ENCODE assay signal across 10 mouse cellular contexts in genomic region chr15:7998843-7999546, GRCm38 (mm10).
DNase-seq lines count a peak whose midpoint lies in the region; ATAC-seq lines count a peak whose summit lies in the region.
"Had no signal": no experiment of that assay in that cellular context is flagged by ENCODE, and none has a peak within 500 bp of the region (broad histone marks: within the 10 kb centered on the region; RNA-seq: fewer than 3 reads in every experiment).

No protein-coding gene starts in this region.

- H3K4me2 ChIP-seq in intestine, embryonic 15.5 days (replicated peaks): no peak overlapping the region

- no peak overlapping the region for H3K27ac ChIP-seq in heart, embryonic 10.5 days
- H3K27ac ChIP-seq in intestine, embryonic 15.5 days: no peak overlapping the region
- H3K27ac ChIP-seq: heart, adult 2 months had no signal

- ATAC-seq in common myeloid progenitor, adult 5-6 weeks (replicated peaks; ENCODE audit: low read depth, poor library complexity, severe bottlenecking): peak; percentile 89
- peak; percentile 93 for ATAC-seq in monocyte, adult 5-6 weeks (replicated peaks; ENCODE audit: insufficient number of reproducible peaks, low FRiP score, low TSS enrichment, poor library complexity, severe bottlenecking)
- ATAC-seq in intestine, embryonic 15.5 days: no peak

- 50% methylated on average over 14 of the region's 14 CpGs for WGBS in heart, embryonic 10.5 days
- 74% methylated on average over 14 of the region's 14 CpGs for WGBS in intestine, embryonic 15.5 days

- DNase-seq in heart, postnatal 14 days: peak; percentile 32 to 42
- DNase-seq in heart, embryonic 10.5 days (ENCODE audit: low spot score): no peak
- peak; percentile 79 for DNase-seq in MEL-GATA-1-ER (ENCODE audit: extremely low read depth, low read depth)
- no peak for DNase-seq in urinary bladder, postnatal 36 days (ENCODE audit: low spot score in 2 of 2)
- no peak for DNase-seq in gastrocnemius, adult 18-20 months (ENCODE audit: low spot score)
- DNase-seq: right cerebral cortex, postnatal 14 days had no signal

- no peak overlapping the region for H3K4me3 ChIP-seq in heart, embryonic 10.5 days
- no peak overlapping the region for H3K4me3 ChIP-seq in intestine, embryonic 15.5 days (replicated peaks)
- H3K4me3 ChIP-seq: heart, adult 2 months had no signal

- H3K9me3 ChIP-seq in heart, embryonic 10.5 days: no peaks in the 10 kb centered on the region
- no peaks in the 10 kb centered on the region for H3K9me3 ChIP-seq in intestine, embryonic 15.5 days

- intact Hi-C loops in heart, postnatal 14 days (cut with DNase I): no loop called here

- H3K4me1 ChIP-seq in heart, embryonic 10.5 days: no peaks in the 10 kb centered on the region
- no peaks in the 10 kb centered on the region for H3K4me1 ChIP-seq in intestine, embryonic 15.5 days (replicated peaks)

- H3K27me3 ChIP-seq in heart, embryonic 10.5 days (ENCODE audit: insufficient read depth, poor library complexity, severe bottlenecking): no peaks in the 10 kb centered on the region
- H3K27me3 ChIP-seq in intestine, embryonic 15.5 days (replicated peaks): no peaks in the 10 kb centered on the region

- H3K36me3 ChIP-seq in heart, embryonic 10.5 days: no peaks in the 10 kb centered on the region
- H3K36me3 ChIP-seq in intestine, embryonic 15.5 days: no peaks in the 10 kb centered on the region

- H3K9ac ChIP-seq in intestine, embryonic 15.5 days: no peak overlapping the region

Comparison
In these comparisons a context has a peak if more than half of its experiments do, and no peak if none do; other contexts are left out.
1. DNase-seq: peak in heart, postnatal 14 days (2 of 2) and MEL-GATA-1-ER (single experiment); none in heart, embryonic 10.5 days (single experiment), urinary bladder, postnatal 36 days (0 of 2) and gastrocnemius, adult 18-20 months (single experiment).